Mouse (Mus musculus) midbrain, embryonic 12.5 days (tissue): ENCODE measurements at regions not wholly inside any gene's neighbourhood (a gene's known extent, or its start where the extent isn't known, plus 50 kb on each side); places are given as distances from the start of the nearest gene placed in this dataset.

ENCODE experiments used
- ATAC-seq: fragments of 200-750 bp; cut with Nextera tagmentation; 2 replicates; pipeline ENCODE4 v1.8.0; 2017; ENCODE audit warnings: low read depth, moderate TSS enrichment, moderate library complexity; ENCODE audit not compliant: low FRiP score
- H3K27ac ChIP-seq: fragments of 300-500 bp; sonication (generic); replicated peaks from 2 replicates; pipeline ENCODE4 v1.5.1; 2016; ENCODE audit warnings: mild to moderate bottlenecking
- H3K27me3 ChIP-seq: fragments of 300-500 bp; sonication (generic); 2 replicates; pipeline ENCODE4 v1.6.1; 2016; ENCODE audit warnings: mild to moderate bottlenecking
- H3K36me3 ChIP-seq: fragments of 300-500 bp; sonication (generic); 2 replicates; pipeline ENCODE4 v1.6.1; 2016
- H3K4me1 ChIP-seq: fragments of 300-500 bp; sonication (generic); 2 replicates; pipeline ENCODE4 v1.6.1; 2016
- H3K4me2 ChIP-seq: fragments of 300-500 bp; sonication (generic); replicated peaks from 2 replicates; pipeline ENCODE4 v1.6.1; 2016; ENCODE audit warnings: mild to moderate bottlenecking, moderate library complexity
- H3K4me3 ChIP-seq: fragments of 300-500 bp; sonication (generic); 2 replicates; pipeline ENCODE4 v1.5.1; 2016; ENCODE audit warnings: mild to moderate bottlenecking
- H3K9ac ChIP-seq: fragments of 300-500 bp; sonication (generic); replicated peaks from 2 replicates; pipeline ENCODE4 v1.6.1; 2016; ENCODE audit warnings: mild to moderate bottlenecking, moderate library complexity
- H3K9me3 ChIP-seq: fragments of 300-500 bp; sonication (generic); 2 replicates; pipeline ENCODE4 v1.6.1; 2016; ENCODE audit warnings: mild to moderate bottlenecking
- WGBS: fragments of 180-500 bp; shearing (Covaris S2); methylation state at CpG from one replicate; pipeline ENCODE4 v1.1.7; 2016; 5-methylcytosine and 5-hydroxymethylcytosine counted together

GRCm38 (mm10) chr15:62336454-62337284, 1413.9 kb upstream of the A1bg start:
- Histone ChIP-seq H3K27ac (no peak overlapping the region), H3K9ac (no peak overlapping the region), H3K36me3 (no peaks in the 10 kb centered on the region), H3K4me3 (no peak overlapping the region), H3K4me1 (no peaks in the 10 kb centered on the region), H3K27me3 (no peaks in the 10 kb centered on the region), H3K9me3 (no peaks in the 10 kb centered on the region), H3K4me2 (no peak overlapping the region)
- no peak for ATAC-seq
- WGBS, result 90% methylated on average over 6 of the region's 6 CpGs

GRCm38 (mm10) chr15:62334256-62335009, 1411.6 kb upstream of the A1bg start:
- H3K4me3 ChIP-seq, result no peak overlapping the region
- H3K4me2 ChIP-seq, result no peak overlapping the region
- ATAC-seq, result no peak
- H3K9ac ChIP-seq, result no peak overlapping the region
- no peaks in the 10 kb centered on the region for H3K27me3 ChIP-seq
- H3K9me3 ChIP-seq, result no peaks in the 10 kb centered on the region
- no peak overlapping the region for H3K27ac ChIP-seq
- H3K36me3 ChIP-seq, result no peaks in the 10 kb centered on the region
- 94% methylated on average over 4 of the region's 4 CpGs for WGBS
- H3K4me1 ChIP-seq, result no peaks in the 10 kb centered on the region

- H3K27ac ChIP-seq, result no peak overlapping the region
- WGBS, result 72% methylated on average over 5 of the region's 5 CpGs
- no peaks in the 10 kb centered on the region for H3K27me3 ChIP-seq
- no peak overlapping the region for H3K4me3 ChIP-seq
- ATAC-seq, result no peak
- H3K4me1 ChIP-seq, result no peaks in the 10 kb centered on the region
- H3K36me3 ChIP-seq, result no peaks in the 10 kb centered on the region
- no peak overlapping the region for H3K9ac ChIP-seq
- no peak overlapping the region for H3K4me2 ChIP-seq
- no peaks in the 10 kb centered on the region for H3K9me3 ChIP-seq
Measured at GRCm38 (mm10) chr15:62332129-62332528, 1409.3 kb upstream of the A1bg start.

DNA sequence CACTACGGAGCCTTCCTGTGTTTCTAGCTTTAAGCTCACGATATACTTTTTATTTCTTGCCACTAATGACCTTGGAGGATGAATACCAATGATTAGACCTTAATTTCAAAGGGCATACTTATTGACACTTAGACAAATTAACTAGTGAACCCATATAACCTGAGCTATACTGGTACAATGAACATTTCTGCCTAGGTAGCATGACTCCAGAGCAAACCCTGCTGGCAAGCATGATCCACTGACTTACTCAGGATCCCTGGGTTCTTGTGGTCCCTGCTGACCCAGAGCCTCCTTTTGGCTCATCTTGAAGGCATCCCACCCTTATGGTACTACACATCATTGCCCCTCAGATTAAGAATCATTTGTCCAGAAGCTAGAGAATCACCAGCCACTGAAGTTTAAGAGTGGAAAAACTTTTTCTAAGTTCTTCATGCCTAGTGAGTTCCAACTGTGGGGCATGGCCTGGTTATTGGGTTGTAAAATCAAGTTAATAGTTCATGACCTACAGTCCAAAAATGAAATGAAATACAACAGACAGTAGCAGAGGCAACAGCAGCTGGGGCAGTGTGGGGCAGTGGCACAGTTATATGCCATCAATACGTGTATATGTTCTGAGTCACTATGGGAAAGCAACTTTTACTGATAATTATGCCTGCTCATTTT, 1408.5 kb upstream of the A1bg start:
- H3K9ac ChIP-seq, result no peak overlapping the region

DNA sequence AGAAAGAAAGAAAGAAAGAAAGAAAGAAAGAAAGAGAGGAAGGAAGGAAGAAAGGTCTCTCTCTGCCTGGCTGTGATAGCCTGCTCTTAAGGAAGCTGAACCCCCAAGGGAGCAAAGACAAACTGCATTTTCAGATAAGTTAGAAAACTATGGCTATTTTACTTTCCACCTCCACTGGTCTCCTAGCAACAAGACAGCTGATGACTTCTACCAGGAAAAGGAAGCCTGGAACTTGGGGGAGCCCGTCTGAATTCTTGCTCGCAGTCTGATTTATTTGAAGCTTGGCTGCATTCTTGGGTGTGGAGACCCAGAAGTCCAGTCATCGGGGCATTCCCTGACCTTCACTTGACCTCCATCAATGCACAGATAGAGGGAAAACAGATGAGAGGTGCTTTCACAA, 1406.1 kb upstream of the A1bg start:
- Histone ChIP-seq H3K9ac (no peak overlapping the region), H3K27ac (no peak overlapping the region), H3K4me3 (no peak overlapping the region), H3K27me3 (no peaks in the 10 kb centered on the region), H3K36me3 (no peaks in the 10 kb centered on the region), H3K4me2 (no peak overlapping the region), H3K9me3 (no peaks in the 10 kb centered on the region), H3K4me1 (no peaks in the 10 kb centered on the region)
- WGBS, result 37% methylated on average over 3 of the region's 3 CpGs
- no peak for ATAC-seq

More for the DNA sequence above, 1408.5 kb upstream of the A1bg start:
- Histone ChIP-seq H3K9me3 (no peaks in the 10 kb centered on the region), H3K27ac (no peak overlapping the region), H3K27me3 (no peaks in the 10 kb centered on the region), H3K36me3 (no peaks in the 10 kb centered on the region), H3K4me3 (no peak overlapping the region), H3K4me1 (no peaks in the 10 kb centered on the region), H3K4me2 (no peak overlapping the region)
- ATAC-seq, result no peak
- 95% methylated on average over 3 of the region's 3 CpGs for WGBS

GRCm38 (mm10) chr15:62328305-62328881, 1405.6 kb upstream of the A1bg start:
- Histone ChIP-seq H3K9ac (no peak overlapping the region), H3K4me2 (no peak overlapping the region), H3K27ac (no peak overlapping the region), H3K27me3 (no peaks in the 10 kb centered on the region), H3K4me1 (no peaks in the 10 kb centered on the region), H3K9me3 (no peaks in the 10 kb centered on the region), H3K4me3 (no peak overlapping the region), H3K36me3 (no peaks in the 10 kb centered on the region)
- no peak for ATAC-seq
- WGBS, result 64% methylated on average over 9 of the region's 9 CpGs

DNA sequence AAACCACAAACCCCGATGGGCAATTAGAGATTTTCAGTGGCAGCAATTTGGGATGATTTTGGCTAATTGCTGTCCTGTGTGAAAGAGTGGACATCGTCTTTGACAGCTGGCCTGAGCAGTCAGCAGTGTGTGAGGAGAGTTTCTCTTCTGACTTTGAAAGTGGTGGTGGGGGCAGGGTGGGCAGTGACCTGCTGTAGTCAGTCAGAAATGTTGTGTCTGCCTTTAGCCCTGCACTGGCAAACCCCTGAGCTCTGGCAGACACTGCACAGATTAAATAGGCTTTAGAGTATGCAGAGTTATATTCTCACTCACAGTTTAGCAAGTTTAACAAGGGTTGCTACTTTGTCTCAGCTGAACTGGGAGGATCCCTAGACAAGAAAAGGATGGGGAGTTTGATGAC, 1404.7 kb upstream of the A1bg start:
- Histone ChIP-seq H3K9me3 (no peaks in the 10 kb centered on the region), H3K4me3 (no peak overlapping the region), H3K4me1 (no peaks in the 10 kb centered on the region), H3K27ac (no peak overlapping the region), H3K27me3 (no peaks in the 10 kb centered on the region), H3K9ac (no peak overlapping the region), H3K4me2 (no peak overlapping the region), H3K36me3 (no peaks in the 10 kb centered on the region)
- WGBS, result 66% methylated on average over 2 of the region's 2 CpGs
- no peak for ATAC-seq

DNA sequence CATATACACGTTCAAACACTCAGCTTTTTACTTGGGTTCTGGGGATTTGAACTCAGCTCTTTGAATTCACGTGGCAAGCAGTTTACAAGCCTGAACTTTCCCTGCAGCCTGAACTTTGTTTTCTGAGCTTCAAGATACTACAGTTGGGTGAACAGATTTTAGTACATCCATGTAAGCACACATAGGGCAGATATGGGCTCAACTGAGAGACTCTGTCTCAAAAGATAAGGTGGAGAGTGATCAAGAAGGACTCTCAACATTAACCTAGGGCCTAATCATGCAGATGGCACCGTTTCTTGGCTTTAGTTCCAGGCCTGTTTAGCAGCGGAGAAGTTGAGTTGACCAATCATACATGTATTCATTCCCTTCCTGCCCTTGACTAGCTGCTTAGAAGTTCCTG, 1403.7 kb upstream of the A1bg start:
- no peaks in the 10 kb centered on the region for H3K4me1 ChIP-seq
- H3K36me3 ChIP-seq, result no peaks in the 10 kb centered on the region
- no peak overlapping the region for H3K4me3 ChIP-seq
- H3K9me3 ChIP-seq, result no peaks in the 10 kb centered on the region
- WGBS, result 89% methylated on average over 4 of the region's 4 CpGs
- no peak overlapping the region for H3K9ac ChIP-seq
- H3K27me3 ChIP-seq, result no peaks in the 10 kb centered on the region
- no peak overlapping the region for H3K4me2 ChIP-seq
- no peak for ATAC-seq
- H3K27ac ChIP-seq, result no peak overlapping the region

DNA sequence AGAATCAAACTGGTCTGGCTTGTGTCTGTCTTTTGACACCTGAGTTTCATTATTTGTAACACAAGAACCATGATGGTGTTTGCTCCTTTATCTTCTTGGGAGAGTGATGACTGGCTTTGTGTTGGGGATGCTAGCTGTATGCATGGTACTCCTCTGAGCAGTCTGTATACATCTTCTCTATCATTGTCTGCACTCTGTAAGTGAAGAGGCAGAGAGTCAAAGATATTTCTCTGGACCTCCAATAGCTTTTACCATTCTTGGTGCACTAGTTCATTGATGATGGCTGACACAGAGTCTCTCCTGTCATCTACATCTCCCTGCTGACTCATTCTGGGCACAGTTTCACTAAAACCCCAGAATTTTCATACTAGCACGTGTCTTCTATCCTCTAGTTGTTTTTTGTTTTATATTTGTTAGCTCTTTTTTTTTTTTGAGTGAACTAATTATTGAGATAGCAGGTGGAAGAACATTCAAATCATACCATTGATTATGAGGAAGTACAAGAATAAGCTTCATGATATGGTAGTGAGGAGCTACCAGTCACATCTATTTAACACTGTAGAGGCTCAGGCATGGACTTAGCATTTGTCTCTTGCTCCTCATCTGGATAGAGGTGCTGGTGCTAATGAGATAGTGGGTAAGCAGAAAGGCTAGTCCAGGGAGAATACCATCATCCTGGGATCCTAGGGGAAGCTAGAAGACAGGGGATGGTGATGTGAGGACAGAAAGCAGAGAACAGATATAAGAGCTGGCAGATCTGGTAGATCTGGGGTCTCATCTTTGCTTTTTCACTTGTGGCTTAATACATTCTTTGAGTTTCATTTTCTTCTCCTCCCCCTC, 1402.9 kb upstream of the A1bg start:
- no peaks in the 10 kb centered on the region for H3K36me3 ChIP-seq
- 82% methylated on average over 1 of the region's 1 CpGs for WGBS
- no peak overlapping the region for H3K9ac ChIP-seq
- no peaks in the 10 kb centered on the region for H3K4me1 ChIP-seq
- H3K4me3 ChIP-seq, result no peak overlapping the region
- no peak overlapping the region for H3K4me2 ChIP-seq
- no peaks in the 10 kb centered on the region for H3K27me3 ChIP-seq
- ATAC-seq, result no peak
- H3K27ac ChIP-seq, result no peak overlapping the region
- no peaks in the 10 kb centered on the region for H3K9me3 ChIP-seq

DNA sequence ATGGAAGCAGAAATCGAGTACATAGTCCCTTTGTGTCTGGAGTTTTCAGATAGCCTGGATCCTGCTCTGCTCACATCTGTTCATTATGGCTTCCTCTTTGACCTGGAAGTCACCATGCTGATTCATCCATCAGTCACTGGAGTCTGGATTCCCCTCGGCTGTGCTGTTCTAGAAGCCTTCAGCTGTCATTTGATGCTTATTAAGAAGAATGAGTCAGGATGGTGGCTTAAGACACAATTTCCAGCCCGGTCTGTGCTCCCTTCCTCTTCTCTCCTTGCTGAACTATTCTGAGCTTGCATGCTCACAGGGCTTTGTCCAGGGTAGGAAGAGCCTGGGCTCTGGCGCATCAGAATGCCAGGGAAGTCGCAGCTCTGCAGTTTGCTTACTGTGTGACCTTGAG, 1398.2 kb upstream of the A1bg start:
- Histone ChIP-seq H3K27ac (no peak overlapping the region), H3K4me2 (no peak overlapping the region), H3K27me3 (no peaks in the 10 kb centered on the region), H3K4me3 (no peak overlapping the region), H3K9me3 (no peaks in the 10 kb centered on the region), H3K4me1 (no peaks in the 10 kb centered on the region), H3K9ac (no peak overlapping the region), H3K36me3 (no peaks in the 10 kb centered on the region)
- 79% methylated on average over 5 of the region's 5 CpGs for WGBS
- ATAC-seq, result no peak

- 0 out of 2 replicates have a peak, but pooled peaks have one; percentile 41 for ATAC-seq
- 49% methylated on average over 2 of the region's 2 CpGs for WGBS
- no peak overlapping the region for H3K9ac ChIP-seq
Measured at GRCm38 (mm10) chr15:62314449-62314848, 1391.6 kb upstream of the A1bg start.

More at GRCm38 (mm10) chr15:62314449-62314848, 1391.6 kb upstream of the A1bg start:
- Histone ChIP-seq H3K27me3 (no peaks in the 10 kb centered on the region), H3K36me3 (no peaks in the 10 kb centered on the region), H3K9me3 (no peaks in the 10 kb centered on the region), H3K4me3 (no peak overlapping the region), H3K4me1 (no peaks in the 10 kb centered on the region), H3K4me2 (no peak overlapping the region), H3K27ac (no peak overlapping the region)
